Mouse (Mus musculus) thymus, adult 18-20 months (tissue): ENCODE measurements at regions not wholly inside any gene's neighbourhood (a gene's known extent, or its start where the extent isn't known, plus 50 kb on each side); places are given as distances from the start of the nearest gene placed in this dataset.

ENCODE experiments used
- DNase-seq, 2 experiments: peaks; one replicate each; pipeline ENCODE4 v3.0.0; 2022; ENCODE audit warnings: mixed read lengths in 2 of 2

GRCm38 (mm10) chr19:36178828-36179251 lies 58.9 kb upstream of the Ankrd1 start:
- DNase-seq: no peak

GRCm38 (mm10) chr19:36180329-36180728 lies 60.4 kb upstream of the Ankrd1 start:
- DNase-seq: no peak

- DNase-seq: no peak
Observed at GRCm38 (mm10) chr19:36181535-36181934, 61.6 kb upstream of the Ankrd1 start.

- peak; percentile 34 to 59 for DNase-seq
Observed at GRCm38 (mm10) chr19:36183127-36183526, 63.2 kb upstream of the Ankrd1 start.

GRCm38 (mm10) chr19:36189662-36190061 lies 69.8 kb upstream of the Ankrd1 start:
- DNase-seq: no peak

- no peak for DNase-seq
Observed at GRCm38 (mm10) chr19:36191641-36192040, 71.7 kb upstream of the Ankrd1 start.

- DNase-seq: no peak
Observed at GRCm38 (mm10) chr19:36204269-36204668, 84.4 kb upstream of the Ankrd1 start.

GRCm38 (mm10) chr19:36204965-36205718 lies 85.2 kb upstream of the Ankrd1 start:
- DNase-seq: no peak

- no peak for DNase-seq
Observed at GRCm38 (mm10) chr19:36207735-36208288, 87.9 kb upstream of the Ankrd1 start.

GRCm38 (mm10) chr19:36208419-36208818 lies 88.5 kb upstream of the Ankrd1 start:
- no peak for DNase-seq

- no peak for DNase-seq
Observed at GRCm38 (mm10) chr19:36213461-36213860, 93.6 kb upstream of the Ankrd1 start.

- DNase-seq: no peak
Observed at GRCm38 (mm10) chr19:36214188-36214968, 94.5 kb upstream of the Ankrd1 start.

- no peak for DNase-seq
Observed at GRCm38 (mm10) chr19:36217177-36217576, 97.3 kb upstream of the Ankrd1 start.

- no peak for DNase-seq
Observed at GRCm38 (mm10) chr19:36217605-36218004, 97.7 kb upstream of the Ankrd1 start.

GRCm38 (mm10) chr19:36218921-36219320 lies 99.0 kb upstream of the Ankrd1 start:
- DNase-seq: no peak

- no peak for DNase-seq
Observed at GRCm38 (mm10) chr19:36221104-36221503, 101.2 kb upstream of the Ankrd1 start.

- DNase-seq: no peak
Observed at GRCm38 (mm10) chr19:36221596-36221995, 101.7 kb upstream of the Ankrd1 start.

- no peak for DNase-seq
Observed at GRCm38 (mm10) chr19:36222198-36222597, 102.3 kb upstream of the Ankrd1 start.

- DNase-seq: peak; percentile 8 to 44
Observed at GRCm38 (mm10) chr19:36224518-36224917, 104.6 kb upstream of the Ankrd1 start.

GRCm38 (mm10) chr19:36225612-36226011 lies 105.7 kb upstream of the Ankrd1 start:
- no peak for DNase-seq

- DNase-seq: no peak
Observed at GRCm38 (mm10) chr19:36227418-36228160, 107.7 kb upstream of the Ankrd1 start.

- DNase-seq: no peak
Observed at GRCm38 (mm10) chr19:36229315-36229714, 109.4 kb upstream of the Ankrd1 start.

GRCm38 (mm10) chr19:36229941-36230340 lies 110.0 kb upstream of the Ankrd1 start:
- DNase-seq: no peak
